Mouse (Mus musculus) embryonic facial prominence, embryonic 15.5 days (tissue): ENCODE results near the gene Myrfl. TPM values are rescaled to one million over a fixed set of nuclear protein-coding genes. Genes with fewer than 3 reads are reported as not detected.

Experiments used
- ATAC-seq: fragments of 200-750 bp; cut with Nextera tagmentation; 2 replicates; pipeline ENCODE4 v1.8.0; 2017; ENCODE audit warnings: low read depth, moderate TSS enrichment; ENCODE audit not compliant: insufficient number of reproducible peaks, low FRiP score, low TSS enrichment
- H3K27ac ChIP-seq: fragments of 300-500 bp; sonication (generic); replicated peaks from 2 replicates; pipeline ENCODE4 v1.5.1; 2015; ENCODE audit warnings: mild to moderate bottlenecking, inconsistent platforms
- H3K27me3 ChIP-seq: fragments of 300-500 bp; sonication (generic); 2 replicates; pipeline ENCODE4 v1.6.1; 2015; ENCODE audit warnings: inconsistent platforms
- H3K36me3 ChIP-seq: fragments of 300-500 bp; sonication (generic); 2 replicates; pipeline ENCODE4 v1.6.1; 2015; ENCODE audit warnings: mild to moderate bottlenecking, inconsistent platforms
- H3K4me1 ChIP-seq: fragments of 300-500 bp; sonication (generic); 2 replicates; pipeline ENCODE4 v1.6.1; 2015; ENCODE audit warnings: inconsistent platforms
- H3K4me2 ChIP-seq: fragments of 300-500 bp; sonication (generic); replicated peaks from 2 replicates; pipeline ENCODE4 v1.6.1; 2015; ENCODE audit warnings: mild to moderate bottlenecking, inconsistent platforms
- H3K4me3 ChIP-seq: fragments of 300-500 bp; sonication (generic); replicated peaks from 2 replicates; pipeline ENCODE4 v1.5.1; 2015; ENCODE audit warnings: mild to moderate bottlenecking, inconsistent platforms
- H3K9ac ChIP-seq: fragments of 300-500 bp; sonication (generic); 2 replicates; pipeline ENCODE4 v1.6.1; 2015; ENCODE audit warnings: inconsistent platforms
- H3K9me3 ChIP-seq: fragments of 300-500 bp; sonication (generic); replicated peaks from 2 replicates; pipeline ENCODE4 v1.6.1; 2016; ENCODE audit warnings: inconsistent platforms
- WGBS: fragments of 180-500 bp; shearing (Covaris S2); methylation state at CpG from one replicate; pipeline ENCODE4 v1.1.7; 2015; 5-methylcytosine and 5-hydroxymethylcytosine counted together
- polyA plus RNA-seq: library from polyadenylated mRNA; unstranded; fragments of >200 nt; fragmentation: Nextera tagmentation; extraction: Ambion mirVana; gene quantifications from 2 replicates; pipeline ENCODE4 v1.2.1, GENCODE M21; 2015

The Myrfl gene
- polyA plus RNA-seq, 1 experiment from 2014 or later, result 0.24 TPM

GRCm38 (mm10) chr10:116777947-116778346 lies 118.8 kb downstream of the Myrfl start:
- Histone ChIP-seq H3K4me2 (no peak overlapping the region), H3K9ac (no peak overlapping the region), H3K4me1 (peaks cover 8% of the 10 kb centered on the region; the same call in 1 of the 2 replicates), H3K27me3 (no peaks in the 10 kb centered on the region), H3K36me3 (no peaks in the 10 kb centered on the region), H3K4me3 (no peak overlapping the region), H3K9me3 (no peaks in the 10 kb centered on the region), H3K27ac (no peak overlapping the region)
- ATAC-seq, result no peak
- 83% methylated on average over 8 of the region's 8 CpGs for WGBS

GRCm38 (mm10) chr10:116776846-116777245 lies 119.9 kb downstream of the Myrfl start:
- WGBS, result 84% methylated on average over 14 of the region's 14 CpGs
- no peaks in the 10 kb centered on the region for H3K9me3 ChIP-seq
- no peak for ATAC-seq

GRCm38 (mm10) chr10:116773846-116774750 lies 122.6 kb downstream of the Myrfl start:
- Histone ChIP-seq H3K9me3 (no peaks in the 10 kb centered on the region), H3K4me3 (no peak overlapping the region), H3K4me2 (no peak overlapping the region), H3K4me1 (peaks cover 26% of the 10 kb centered on the region), H3K27ac (no peak overlapping the region), H3K36me3 (no peaks in the 10 kb centered on the region), H3K27me3 (no peaks in the 10 kb centered on the region), H3K9ac (no peak overlapping the region)
- ATAC-seq, result no peak; the same call in 1 of the 2 replicates
- 55% methylated on average over 15 of the region's 15 CpGs for WGBS

More at GRCm38 (mm10) chr10:116776846-116777245, 119.9 kb downstream of the Myrfl start:
- Histone ChIP-seq H3K36me3 (no peaks in the 10 kb centered on the region), H3K4me2 (no peak overlapping the region), H3K9ac (no peak overlapping the region), H3K27me3 (no peaks in the 10 kb centered on the region), H3K4me3 (no peak overlapping the region), H3K27ac (no peak overlapping the region), H3K4me1 (peaks cover 13% of the 10 kb centered on the region)

- no peaks in the 10 kb centered on the region for H3K36me3 ChIP-seq
- H3K27me3 ChIP-seq, result no peaks in the 10 kb centered on the region
- H3K4me2 ChIP-seq, result peak overlapping the region; percentile 8; the same call in 1 of the 2 replicates
- 55% methylated on average over 21 of the region's 21 CpGs for WGBS
- peaks cover 33% of the 10 kb centered on the region for H3K4me1 ChIP-seq
- H3K27ac ChIP-seq, result peak overlapping the region; percentile 65; the same call in 1 of the 2 replicates
- H3K4me3 ChIP-seq, result no peak overlapping the region
- H3K9me3 ChIP-seq, result no peaks in the 10 kb centered on the region
- H3K9ac ChIP-seq, result no peak overlapping the region
- no peak for ATAC-seq
These were observed 125.3 kb downstream of the Myrfl start for GRCm38 (mm10) chr10:116771215-116771935.

GRCm38 (mm10) chr10:116768642-116769041 lies 128.1 kb downstream of the Myrfl start:
- H3K27ac ChIP-seq, result peak overlapping the region; percentile 8; the same call in 1 of the 2 replicates
- no peak overlapping the region for H3K4me3 ChIP-seq
- H3K4me1 ChIP-seq, result peaks cover 29% of the 10 kb centered on the region
- no peak for ATAC-seq
- no peak overlapping the region for H3K9ac ChIP-seq
- H3K4me2 ChIP-seq, result no peak overlapping the region
- no peaks in the 10 kb centered on the region for H3K9me3 ChIP-seq
- H3K36me3 ChIP-seq, result no peaks in the 10 kb centered on the region
- no peaks in the 10 kb centered on the region for H3K27me3 ChIP-seq
- WGBS, result 42% methylated on average over 13 of the region's 13 CpGs

GRCm38 (mm10) chr10:116766525-116766924 lies 130.2 kb downstream of the Myrfl start:
- ATAC-seq, result no peak
- H3K27me3 ChIP-seq, result no peaks in the 10 kb centered on the region
- no peak overlapping the region for H3K9ac ChIP-seq
- H3K4me1 ChIP-seq, result peaks cover 24% of the 10 kb centered on the region
- no peak overlapping the region for H3K4me2 ChIP-seq
- H3K4me3 ChIP-seq, result no peak overlapping the region
- no peaks in the 10 kb centered on the region for H3K9me3 ChIP-seq
- H3K36me3 ChIP-seq, result no peaks in the 10 kb centered on the region
- 62% methylated on average over 6 of the region's 6 CpGs for WGBS
- H3K27ac ChIP-seq, result no peak overlapping the region

- Histone ChIP-seq H3K4me1 (peaks cover 35% of the 10 kb centered on the region), H3K4me2 (peak overlapping the region; percentile 46), H3K36me3 (no peaks in the 10 kb centered on the region), H3K9me3 (no peaks in the 10 kb centered on the region), H3K27ac (peak overlapping the region; percentile 74), H3K9ac (no peak overlapping the region), H3K4me3 (no peak overlapping the region), H3K27me3 (no peaks in the 10 kb centered on the region)
- 44% methylated on average over 4 of the region's 4 CpGs for WGBS
- 0 out of 2 replicates have a peak, but pooled peaks have one; percentile 29 for ATAC-seq
These were observed 135.1 kb downstream of the Myrfl start for GRCm38 (mm10) chr10:116761476-116762068.

GRCm38 (mm10) chr10:116760561-116760960 lies 136.2 kb downstream of the Myrfl start:
- Histone ChIP-seq H3K9ac (no peak overlapping the region), H3K4me2 (peak overlapping the region; percentile 46), H3K27me3 (no peaks in the 10 kb centered on the region), H3K9me3 (no peaks in the 10 kb centered on the region), H3K4me3 (peak overlapping the region; percentile 14; the same call in 1 of the 2 replicates), H3K36me3 (no peaks in the 10 kb centered on the region), H3K4me1 (peaks cover 44% of the 10 kb centered on the region), H3K27ac (peak overlapping the region; percentile 74)
- peak; percentile 72; the same call in 1 of the 2 replicates for ATAC-seq
- 14% methylated on average over 14 of the region's 14 CpGs for WGBS

- peaks cover 47% of the 10 kb centered on the region for H3K4me1 ChIP-seq
These were observed 136.9 kb downstream of the Myrfl start for GRCm38 (mm10) chr10:116759816-116760215.

GRCm38 (mm10) chr10:116755881-116756581 lies 140.7 kb downstream of the Myrfl start:
- Histone ChIP-seq H3K9ac (no peak overlapping the region), H3K4me3 (no peak overlapping the region), H3K9me3 (no peaks in the 10 kb centered on the region), H3K4me1 (peaks cover 40% of the 10 kb centered on the region), H3K27ac (peak overlapping the region; percentile 52), H3K36me3 (no peaks in the 10 kb centered on the region), H3K4me2 (no peak overlapping the region), H3K27me3 (no peaks in the 10 kb centered on the region)
- no peak for ATAC-seq
- 26% methylated on average over 10 of the region's 10 CpGs for WGBS

More at GRCm38 (mm10) chr10:116759816-116760215, 136.9 kb downstream of the Myrfl start:
- H3K27me3 ChIP-seq, result no peaks in the 10 kb centered on the region
- H3K9ac ChIP-seq, result no peak overlapping the region
- H3K27ac ChIP-seq, result peak overlapping the region; percentile 74
- H3K4me2 ChIP-seq, result no peak overlapping the region
- ATAC-seq, result no peak
- no peaks in the 10 kb centered on the region for H3K9me3 ChIP-seq
- H3K4me3 ChIP-seq, result no peak overlapping the region
- 84% methylated on average over 4 of the region's 4 CpGs for WGBS
- H3K36me3 ChIP-seq, result no peaks in the 10 kb centered on the region
